Mouse (Mus musculus): ENCODE data around the gene Unc79.

- TF ChIP-seq CTCF (IDR thresholded peaks at IDR 0.05; ENCODE audit: insufficient read depth, low read depth, low read length) (no peak), POLR2A (IDR thresholded peaks at IDR 0.05; ENCODE audit: insufficient read depth, low read depth, low read length) (no peak)
These were observed 208.7 kb downstream of the Unc79 start for GRCm38 (mm10) chr12:103157129-103157910.
